Mouse (Mus musculus) spleen, adult 18-20 months (tissue): ENCODE data around the gene Ubxn10.

Source experiments
- DNase-seq, 2 experiments: peaks; one replicate each; pipeline ENCODE4 v3.0.0; 2022; ENCODE audit warnings: mixed read lengths in 2 of 2

Gene Ubxn10

GRCm38 (mm10) chr4:138729018-138729703 lies 7.8 kb downstream of the Ubxn10 start:
- no peak for DNase-seq

GRCm38 (mm10) chr4:138725751-138726150 lies 11.2 kb downstream of the Ubxn10 start:
- no peak for DNase-seq

GRCm38 (mm10) chr4:138725127-138725461 lies 11.9 kb downstream of the Ubxn10 start:
- peak in 1 of 2 experiments; percentile 22 for DNase-seq

GRCm38 (mm10) chr4:138724354-138725126 lies 12.4 kb downstream of the Ubxn10 start, which contains the start of gene Pla2g2c:
Gene Pla2g2c, plus strand, starts transcription at chr4:138724792.
- DNase-seq = no peak

GRCm38 (mm10) chr4:138723493-138724281 lies 13.3 kb downstream of the Ubxn10 start:
- no peak for DNase-seq

GRCm38 (mm10) chr4:138719264-138719596 lies 17.7 kb downstream of the Ubxn10 start:
- no peak for DNase-seq

GRCm38 (mm10) chr4:138718586-138719263 lies 18.2 kb downstream of the Ubxn10 start:
- no peak for DNase-seq

- DNase-seq = no peak
Observed at GRCm38 (mm10) chr4:138716697-138717096, 20.3 kb downstream of the Ubxn10 start.

GRCm38 (mm10) chr4:138714186-138714585 lies 22.8 kb downstream of the Ubxn10 start:
- no peak for DNase-seq

- no peak for DNase-seq
Observed at GRCm38 (mm10) chr4:138712621-138713020, 24.3 kb downstream of the Ubxn10 start.

- DNase-seq = no peak
Observed at GRCm38 (mm10) chr4:138712096-138712495, 24.9 kb downstream of the Ubxn10 start.

GRCm38 (mm10) chr4:138711051-138711820 lies 25.7 kb downstream of the Ubxn10 start:
- no peak for DNase-seq

- no peak for DNase-seq
Observed at GRCm38 (mm10) chr4:138710633-138711032, 26.3 kb downstream of the Ubxn10 start.

GRCm38 (mm10) chr4:138709944-138710343 lies 27.0 kb downstream of the Ubxn10 start:
- DNase-seq = no peak

GRCm38 (mm10) chr4:138709246-138709645 lies 27.7 kb downstream of the Ubxn10 start:
- DNase-seq = no peak

- peak in 1 of 2 experiments; percentile 19 for DNase-seq
Observed at GRCm38 (mm10) chr4:138708636-138709035, 28.3 kb downstream of the Ubxn10 start.

GRCm38 (mm10) chr4:138706620-138707019 lies 30.3 kb downstream of the Ubxn10 start:
- no peak for DNase-seq

GRCm38 (mm10) chr4:138704169-138704568 lies 32.8 kb downstream of the Ubxn10 start:
- no peak for DNase-seq

- DNase-seq = no peak
Observed at GRCm38 (mm10) chr4:138703591-138703990, 33.4 kb downstream of the Ubxn10 start.

- DNase-seq = no peak
Observed at GRCm38 (mm10) chr4:138702528-138702927, 34.4 kb downstream of the Ubxn10 start.

GRCm38 (mm10) chr4:138702031-138702430 lies 34.9 kb downstream of the Ubxn10 start:
- DNase-seq = no peak

GRCm38 (mm10) chr4:138701111-138701510 lies 35.9 kb downstream of the Ubxn10 start:
- DNase-seq = no peak
